Mouse (Mus musculus) limb, embryonic 10.5 days (tissue): ENCODE results near the gene Med13. TPM values are rescaled to one million over a fixed set of nuclear protein-coding genes. Genes with fewer than 3 reads are reported as not detected.

Source experiments
- DNase-seq: peaks from one replicate; pipeline ENCODE4 v3.0.0-alpha.2; 2017; ENCODE audit warnings: low spot score
- H3K27ac ChIP-seq: fragments of 300-500 bp; sonication (generic); 2 replicates; pipeline ENCODE4 v1.5.1; 2016; ENCODE audit warnings: mild to moderate bottlenecking
- H3K27me3 ChIP-seq: fragments of 300-500 bp; sonication (generic); 2 replicates; pipeline ENCODE4 v1.6.1; 2016; ENCODE audit warnings: low read depth, mild to moderate bottlenecking; ENCODE audit not compliant: poor library complexity, severe bottlenecking
- H3K36me3 ChIP-seq: fragments of 300-500 bp; sonication (generic); 2 replicates; pipeline ENCODE4 v1.6.1; 2016; ENCODE audit warnings: mild to moderate bottlenecking, moderate library complexity
- H3K4me1 ChIP-seq: fragments of 300-500 bp; sonication (generic); 2 replicates; pipeline ENCODE4 v1.6.1; 2016
- H3K4me3 ChIP-seq: fragments of 300-500 bp; sonication (generic); 2 replicates; pipeline ENCODE4 v1.5.1; 2016; ENCODE audit warnings: mild to moderate bottlenecking, moderate library complexity
- H3K9me3 ChIP-seq: fragments of 300-500 bp; sonication (generic); replicated peaks from 2 replicates; pipeline ENCODE4 v1.6.1; 2016; ENCODE audit warnings: mild to moderate bottlenecking
- WGBS: fragments of 180-500 bp; shearing (Covaris S2); methylation state at CpG from one replicate; pipeline ENCODE4 v1.1.7; 2016; 5-methylcytosine and 5-hydroxymethylcytosine counted together
- polyA plus RNA-seq: library from polyadenylated mRNA; unstranded; fragments of >200 nt; fragmentation: Nextera tagmentation; extraction: Ambion mirVana; gene quantifications from 2 replicates; pipeline ENCODE4 v1.2.1, GENCODE M21; 2016

Gene Med13
- polyA plus RNA-seq, 1 experiment from 2014 or later: 8.8 TPM

DNA sequence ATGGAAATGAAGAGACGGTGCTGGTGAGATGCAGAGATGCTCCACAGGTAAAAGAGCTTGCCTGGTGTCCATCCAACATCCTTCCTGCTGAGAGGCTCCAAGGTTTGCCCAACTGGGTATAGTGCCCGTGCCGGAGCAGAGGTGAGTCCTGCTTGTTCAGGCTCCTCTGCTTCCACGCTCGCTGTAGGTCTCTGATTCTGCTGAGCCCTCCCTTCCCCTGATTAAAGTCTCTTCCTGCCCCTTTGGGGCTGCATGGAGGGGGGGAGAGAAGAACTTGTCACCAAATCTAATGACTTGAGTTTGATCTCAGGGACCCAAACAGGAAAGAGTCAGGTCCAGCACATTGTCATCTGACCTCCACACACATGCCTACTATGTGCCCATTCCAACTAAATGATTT, 12.5 kb upstream of the Med13 start:
- H3K4me1 ChIP-seq: peaks cover 7% of the 10 kb centered on the region
- H3K9me3 ChIP-seq: no peaks in the 10 kb centered on the region
- H3K36me3 ChIP-seq: no peaks in the 10 kb centered on the region
- WGBS: 94% methylated on average over 5 of the region's 5 CpGs
- no peak overlapping the region for H3K27ac ChIP-seq
- no peaks in the 10 kb centered on the region for H3K27me3 ChIP-seq
- DNase-seq: no peak
- H3K4me3 ChIP-seq: no peak overlapping the region

DNA sequence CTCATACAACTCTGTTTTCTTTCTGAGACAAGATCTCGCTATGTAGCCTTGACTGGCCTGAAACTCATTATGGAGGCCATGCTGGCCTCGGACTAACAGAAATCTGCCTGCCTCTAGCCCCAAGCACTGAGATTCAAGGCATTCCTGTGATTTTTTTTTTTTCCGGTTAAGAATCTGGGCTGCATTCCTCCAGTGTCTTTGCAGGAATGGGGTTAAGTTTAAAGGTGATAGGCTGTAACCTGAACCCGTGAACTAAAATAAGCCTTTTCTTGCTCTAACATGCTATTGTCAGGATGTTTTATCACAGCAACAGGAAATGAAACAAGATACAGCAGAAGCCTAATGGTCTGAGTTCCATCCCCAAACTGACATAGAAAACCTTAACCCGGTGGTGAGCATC, 11.6 kb upstream of the Med13 start:
- H3K27ac ChIP-seq: no peak overlapping the region
- WGBS: 36% methylated on average over 5 of the region's 5 CpGs
- H3K4me3 ChIP-seq: no peak overlapping the region
- H3K36me3 ChIP-seq: no peaks in the 10 kb centered on the region
- H3K9me3 ChIP-seq: no peaks in the 10 kb centered on the region
- H3K4me1 ChIP-seq: peaks cover 7% of the 10 kb centered on the region
- no peak for DNase-seq
- no peaks in the 10 kb centered on the region for H3K27me3 ChIP-seq

DNA sequence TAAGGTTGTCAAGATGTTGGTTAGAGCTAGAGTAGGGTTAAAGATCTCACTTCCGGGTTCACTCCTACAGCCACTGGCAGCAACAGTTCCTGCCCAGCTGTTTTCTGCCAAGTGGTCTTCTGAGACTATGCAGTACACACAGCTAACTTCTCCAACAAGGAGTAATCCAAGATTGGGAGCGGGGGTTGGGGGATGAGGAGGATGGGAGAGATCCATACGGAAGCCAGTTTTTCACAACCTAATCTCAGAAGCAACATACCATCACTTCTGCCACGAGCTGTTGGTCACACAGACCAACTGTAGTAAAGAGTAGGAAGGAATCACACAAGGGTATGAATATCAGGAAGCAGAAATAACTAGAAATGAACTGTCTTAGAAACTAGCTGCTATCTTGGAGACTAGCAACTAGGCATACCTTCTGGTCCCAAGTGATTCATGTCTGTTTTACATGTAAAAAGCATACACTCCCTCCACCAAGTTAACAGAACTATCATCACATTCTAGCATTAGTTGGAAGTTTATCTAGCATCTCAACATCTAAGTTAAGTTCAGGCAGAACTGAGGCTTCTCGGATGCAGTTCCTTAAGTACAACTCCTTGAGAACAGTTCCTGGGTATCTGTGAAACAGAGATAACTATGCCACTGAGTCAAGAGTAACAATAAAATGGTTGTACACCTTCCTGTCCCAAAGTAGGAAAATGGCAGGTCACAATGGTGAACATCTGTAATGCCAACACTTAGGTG, 7.5 kb upstream of the Med13 start:
- no peak overlapping the region for H3K4me3 ChIP-seq
- WGBS: 85% methylated on average over 5 of the region's 5 CpGs
- H3K9me3 ChIP-seq: no peaks in the 10 kb centered on the region
- no peaks in the 10 kb centered on the region for H3K27me3 ChIP-seq
- H3K4me1 ChIP-seq: peaks cover 7% of the 10 kb centered on the region
- no peak overlapping the region for H3K27ac ChIP-seq
- no peaks in the 10 kb centered on the region for H3K36me3 ChIP-seq
- no peak for DNase-seq

- peak; percentile 100 for DNase-seq
- peak overlapping the region; percentile 97 for H3K27ac ChIP-seq
- H3K4me3 ChIP-seq: peak overlapping the region; percentile 96
- WGBS: under 1% methylated on average over 45 of the region's 45 CpGs
- no peaks in the 10 kb centered on the region for H3K27me3 ChIP-seq
- no peaks in the 10 kb centered on the region for H3K9me3 ChIP-seq
- peaks cover 22% of the 10 kb centered on the region for H3K36me3 ChIP-seq
- H3K4me1 ChIP-seq: peaks cover 12% of the 10 kb centered on the region; the same call in 1 of the 2 replicates
Measured at GRCm38 (mm10) chr11:86357984-86358528, 654 bp upstream of the Med13 start.

GRCm38 (mm10) chr11:86356007-86356853, 1.2 kb downstream of the Med13 start:
- peak overlapping the region; percentile 96 for H3K4me3 ChIP-seq
- no peaks in the 10 kb centered on the region for H3K27me3 ChIP-seq
- peak overlapping the region; percentile 97 for H3K27ac ChIP-seq
- 29% methylated on average over 13 of the region's 13 CpGs for WGBS
- no peak for DNase-seq
- H3K36me3 ChIP-seq: peaks cover 33% of the 10 kb centered on the region
- H3K4me1 ChIP-seq: peaks cover 12% of the 10 kb centered on the region; the same call in 1 of the 2 replicates
- no peaks in the 10 kb centered on the region for H3K9me3 ChIP-seq

DNA sequence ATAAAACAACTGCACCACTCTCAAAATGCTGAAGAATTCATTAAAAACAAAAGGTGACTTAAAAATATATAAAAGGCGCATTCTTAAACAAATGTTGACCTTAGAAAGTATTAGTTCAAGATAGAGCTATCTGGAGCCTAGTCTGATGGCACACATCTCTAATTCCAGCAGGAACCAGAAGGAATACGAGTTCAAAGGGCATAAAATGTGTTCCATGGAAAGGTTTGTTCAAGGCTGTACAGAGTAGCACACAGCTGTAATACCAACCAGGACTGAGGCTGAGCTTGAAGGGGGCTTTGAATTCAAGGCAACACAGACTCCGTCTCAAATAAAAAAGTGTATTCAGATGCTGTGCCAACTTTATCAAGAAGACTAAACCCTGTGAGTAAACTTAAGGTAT, 3.8 kb downstream of the Med13 start:
- Histone ChIP-seq H3K4me1 (peaks cover 12% of the 10 kb centered on the region; the same call in 1 of the 2 replicates), H3K36me3 (peaks cover 33% of the 10 kb centered on the region), H3K27ac (no peak overlapping the region), H3K4me3 (no peak overlapping the region), H3K27me3 (no peaks in the 10 kb centered on the region), H3K9me3 (no peaks in the 10 kb centered on the region)
- WGBS: 87% methylated on average over 3 of the region's 3 CpGs
- no peak for DNase-seq

- WGBS: 72% methylated on average over 3 of the region's 3 CpGs
- DNase-seq: no peak
- no peak overlapping the region for H3K27ac ChIP-seq
- H3K4me3 ChIP-seq: no peak overlapping the region
- H3K4me1 ChIP-seq: peaks cover 12% of the 10 kb centered on the region; the same call in 1 of the 2 replicates
- peaks cover 38% of the 10 kb centered on the region for H3K36me3 ChIP-seq
- H3K9me3 ChIP-seq: no peaks in the 10 kb centered on the region
- H3K27me3 ChIP-seq: no peaks in the 10 kb centered on the region
Measured at GRCm38 (mm10) chr11:86351766-86352315, 5.6 kb downstream of the Med13 start.

GRCm38 (mm10) chr11:86350636-86351138, 6.7 kb downstream of the Med13 start:
- peaks cover 8% of the 10 kb centered on the region; the same call in 1 of the 2 replicates for H3K4me1 ChIP-seq
- H3K36me3 ChIP-seq: peaks cover 50% of the 10 kb centered on the region
- H3K9me3 ChIP-seq: no peaks in the 10 kb centered on the region
- 82% methylated on average over 1 of the region's 1 CpGs for WGBS
- H3K4me3 ChIP-seq: no peak overlapping the region
- DNase-seq: no peak
- H3K27me3 ChIP-seq: no peaks in the 10 kb centered on the region
- no peak overlapping the region for H3K27ac ChIP-seq

GRCm38 (mm10) chr11:86349325-86349724, 8.1 kb downstream of the Med13 start:
- DNase-seq: no peak
- whole genome bisulfite sequencing: 75% methylated on average over 2 of the region's 2 CpGs
- H3K4me3 ChIP-seq: no peak overlapping the region
- H3K27ac ChIP-seq: no peak overlapping the region
- H3K27me3 ChIP-seq: no peaks in the 10 kb centered on the region
- no peaks in the 10 kb centered on the region for H3K9me3 ChIP-seq
- 0 out of 2 replicates have a peak, but pooled peaks cover 3% of the 10 kb centered on the region for H3K4me1 ChIP-seq
- H3K36me3 ChIP-seq: peaks cover 53% of the 10 kb centered on the region

GRCm38 (mm10) chr11:86348872-86349271, 8.5 kb downstream of the Med13 start:
- no peaks in the 10 kb centered on the region for H3K9me3 ChIP-seq
- no peaks in the 10 kb centered on the region for H3K4me1 ChIP-seq
- DNase-seq: no peak
- no peak overlapping the region for H3K4me3 ChIP-seq
- H3K27ac ChIP-seq: no peak overlapping the region
- H3K36me3 ChIP-seq: peaks cover 53% of the 10 kb centered on the region
- no peaks in the 10 kb centered on the region for H3K27me3 ChIP-seq

GRCm38 (mm10) chr11:86347387-86348122, 9.8 kb downstream of the Med13 start:
- H3K9me3 ChIP-seq: no peaks in the 10 kb centered on the region
- no peak overlapping the region for H3K27ac ChIP-seq
- peaks cover 52% of the 10 kb centered on the region for H3K36me3 ChIP-seq
- no peaks in the 10 kb centered on the region for H3K4me1 ChIP-seq
- WGBS: 93% methylated on average over 5 of the region's 5 CpGs
- no peak for DNase-seq
- H3K27me3 ChIP-seq: no peaks in the 10 kb centered on the region
- no peak overlapping the region for H3K4me3 ChIP-seq

DNA sequence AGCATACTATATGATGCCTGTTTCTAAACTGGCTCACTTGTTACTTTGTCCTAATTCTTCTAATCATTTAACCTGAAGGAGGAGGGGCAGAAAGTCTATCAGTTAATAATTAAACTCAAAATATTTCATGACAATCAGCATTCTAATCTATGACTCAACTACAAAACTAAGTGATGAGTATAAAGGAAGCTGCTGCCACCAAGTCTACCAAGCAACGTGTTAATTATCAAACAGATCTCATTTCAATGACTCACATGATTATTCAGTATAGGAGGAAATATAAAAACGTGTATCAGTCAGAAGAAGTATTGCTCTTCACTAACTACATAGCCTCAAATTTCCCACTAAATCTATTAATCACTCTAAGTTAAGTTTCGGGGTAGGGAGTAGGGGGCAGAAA, 10.9 kb downstream of the Med13 start:
- Histone ChIP-seq H3K27me3 (no peaks in the 10 kb centered on the region), H3K9me3 (no peaks in the 10 kb centered on the region), H3K27ac (no peak overlapping the region), H3K4me1 (no peaks in the 10 kb centered on the region), H3K4me3 (no peak overlapping the region), H3K36me3 (peaks cover 54% of the 10 kb centered on the region)
- DNase-seq: no peak
- 92% methylated on average over 3 of the region's 3 CpGs for WGBS
